Mouse (Mus musculus): ENCODE measurements around the gene Itga7.

Gene Itga7

GRCm38 (mm10) chr10:128934997-128935787 is 1.6 kb downstream of the Itga7 start:
- no peak for DNase-seq (ENCODE audit: low spot score)

- no peak for DNase-seq (ENCODE audit: low spot score)
Measured at GRCm38 (mm10) chr10:128935826-128936440, 2.3 kb downstream of the Itga7 start.

DNA sequence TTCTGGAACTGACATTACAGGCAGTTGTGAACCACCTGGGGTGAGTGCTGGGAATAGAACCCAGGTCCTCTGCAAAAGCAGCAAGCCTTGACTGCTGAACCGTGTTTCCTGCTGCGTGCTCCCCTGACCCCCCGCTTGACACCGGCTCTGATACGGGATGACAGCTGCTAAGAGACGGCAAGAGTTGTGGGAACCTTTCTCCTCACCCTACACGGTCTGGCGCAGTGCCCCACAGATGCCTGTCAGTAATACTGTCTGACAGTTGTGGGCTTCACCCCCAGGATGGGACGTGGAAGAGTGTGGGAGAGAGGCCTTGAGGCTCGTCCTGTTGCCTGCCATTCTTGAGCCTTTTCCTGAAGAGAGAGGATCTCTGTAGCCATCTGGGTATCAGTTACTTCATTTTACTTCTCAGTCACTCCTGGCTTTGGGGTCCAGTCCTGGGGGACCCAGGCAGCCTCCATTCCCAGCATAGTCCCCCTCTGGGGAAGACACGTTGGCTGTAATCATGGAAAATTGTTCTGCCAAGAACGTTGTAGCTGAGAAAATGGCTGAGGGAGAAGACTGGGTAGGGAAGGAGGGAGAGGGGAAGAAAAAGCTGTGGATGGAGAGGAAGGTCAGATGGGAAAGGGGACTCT is 4.3 kb downstream of the Itga7 start:
- no peak for DNase-seq (ENCODE audit: low spot score)

GRCm38 (mm10) chr10:128938457-128938856 is 4.8 kb downstream of the Itga7 start:
- no peak for DNase-seq (ENCODE audit: low spot score)

GRCm38 (mm10) chr10:128938974-128939373 is 5.4 kb downstream of the Itga7 start:
- no peak for DNase-seq (ENCODE audit: low spot score)

DNA sequence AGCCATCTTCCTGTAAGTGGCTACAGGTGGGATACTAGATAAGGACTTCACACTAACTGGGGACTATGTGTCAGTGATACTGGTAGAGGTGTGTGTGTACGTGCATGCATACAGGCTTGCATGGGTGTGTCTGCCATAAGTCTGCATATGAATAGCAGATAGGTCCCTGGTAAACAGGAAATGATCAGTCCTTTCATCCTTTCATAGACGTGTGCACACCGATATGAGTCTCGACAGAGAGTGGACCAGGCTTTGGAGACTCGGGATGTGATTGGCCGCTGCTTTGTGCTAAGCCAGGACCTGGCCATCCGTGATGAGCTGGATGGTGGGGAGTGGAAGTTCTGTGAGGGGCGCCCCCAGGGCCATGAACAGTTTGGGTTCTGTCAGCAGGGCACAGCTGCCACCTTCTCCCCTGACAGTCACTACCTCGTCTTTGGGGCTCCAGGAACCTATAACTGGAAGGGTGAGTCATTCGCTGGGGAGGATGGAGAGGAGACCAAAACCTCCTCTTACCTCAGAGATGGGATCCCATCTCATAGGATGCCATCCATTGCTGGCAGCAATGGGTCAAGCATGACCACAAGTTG is 7.0 kb downstream of the Itga7 start:
- DNase-seq (ENCODE audit: low spot score), result no peak

- DNase-seq (ENCODE audit: low spot score), result no peak
Measured at GRCm38 (mm10) chr10:128945675-128946074, 12.1 kb downstream of the Itga7 start.

GRCm38 (mm10) chr10:128947496-128947895 is 13.9 kb downstream of the Itga7 start:
- no peak for DNase-seq (ENCODE audit: low spot score)

DNA sequence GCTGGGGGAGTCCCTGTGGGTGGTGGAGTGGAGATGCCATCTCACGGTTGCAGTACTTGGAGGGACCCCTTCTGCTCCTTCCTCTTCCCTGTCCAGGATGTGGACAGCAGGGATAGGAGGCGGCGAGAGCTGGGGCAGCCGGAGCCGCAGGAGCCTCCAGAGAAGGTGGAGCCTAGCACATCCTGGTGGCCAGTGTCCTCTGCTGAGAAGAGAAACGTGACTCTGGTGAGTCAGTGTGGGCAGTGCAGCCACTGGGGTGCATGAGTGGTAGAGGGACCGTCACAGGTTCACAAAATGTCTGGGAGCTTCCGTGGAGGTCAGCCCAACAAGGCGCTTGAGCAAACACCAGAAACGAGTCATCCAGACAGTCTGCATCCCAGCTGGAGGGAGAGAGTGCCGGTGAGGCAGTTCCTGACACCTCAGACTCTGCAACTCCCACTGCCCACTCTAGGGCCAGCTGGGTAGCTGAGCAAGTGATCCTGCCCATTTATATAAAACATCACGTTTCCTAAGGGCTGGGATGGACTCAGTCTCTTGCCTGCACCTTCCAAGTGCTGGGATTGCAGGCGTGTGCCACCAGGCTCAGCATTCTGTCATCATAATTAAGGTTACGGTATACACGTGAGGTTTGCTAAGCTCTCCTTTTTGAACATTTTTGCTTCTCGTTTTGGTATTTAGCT is 16.7 kb downstream of the Itga7 start:
- DNase-seq (ENCODE audit: low spot score), result no peak

DNA sequence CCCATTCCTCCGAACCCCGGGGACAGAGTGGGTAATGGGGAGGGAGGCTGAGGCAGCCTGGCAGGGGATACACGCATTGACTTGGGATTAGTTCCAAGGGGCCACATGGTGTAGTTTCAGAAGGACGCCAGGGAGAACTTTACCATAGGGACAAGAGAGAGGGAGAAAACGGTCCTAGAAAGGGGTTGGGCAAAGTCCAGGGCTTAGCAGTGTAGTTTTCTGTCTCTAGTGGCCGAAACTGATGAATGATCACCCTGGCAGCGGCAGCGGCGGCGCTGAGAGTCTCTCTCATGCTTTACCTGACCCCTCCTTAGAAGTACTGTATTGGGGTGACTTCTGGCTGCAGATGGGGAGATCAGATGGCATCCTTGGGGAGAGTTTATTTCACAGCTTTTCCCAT is 24.7 kb downstream of the Itga7 start:
- no peak for DNase-seq (ENCODE audit: low spot score)

- no peak for DNase-seq (ENCODE audit: low spot score)
Measured at GRCm38 (mm10) chr10:128960142-128960541, 26.5 kb downstream of the Itga7 start.

DNA sequence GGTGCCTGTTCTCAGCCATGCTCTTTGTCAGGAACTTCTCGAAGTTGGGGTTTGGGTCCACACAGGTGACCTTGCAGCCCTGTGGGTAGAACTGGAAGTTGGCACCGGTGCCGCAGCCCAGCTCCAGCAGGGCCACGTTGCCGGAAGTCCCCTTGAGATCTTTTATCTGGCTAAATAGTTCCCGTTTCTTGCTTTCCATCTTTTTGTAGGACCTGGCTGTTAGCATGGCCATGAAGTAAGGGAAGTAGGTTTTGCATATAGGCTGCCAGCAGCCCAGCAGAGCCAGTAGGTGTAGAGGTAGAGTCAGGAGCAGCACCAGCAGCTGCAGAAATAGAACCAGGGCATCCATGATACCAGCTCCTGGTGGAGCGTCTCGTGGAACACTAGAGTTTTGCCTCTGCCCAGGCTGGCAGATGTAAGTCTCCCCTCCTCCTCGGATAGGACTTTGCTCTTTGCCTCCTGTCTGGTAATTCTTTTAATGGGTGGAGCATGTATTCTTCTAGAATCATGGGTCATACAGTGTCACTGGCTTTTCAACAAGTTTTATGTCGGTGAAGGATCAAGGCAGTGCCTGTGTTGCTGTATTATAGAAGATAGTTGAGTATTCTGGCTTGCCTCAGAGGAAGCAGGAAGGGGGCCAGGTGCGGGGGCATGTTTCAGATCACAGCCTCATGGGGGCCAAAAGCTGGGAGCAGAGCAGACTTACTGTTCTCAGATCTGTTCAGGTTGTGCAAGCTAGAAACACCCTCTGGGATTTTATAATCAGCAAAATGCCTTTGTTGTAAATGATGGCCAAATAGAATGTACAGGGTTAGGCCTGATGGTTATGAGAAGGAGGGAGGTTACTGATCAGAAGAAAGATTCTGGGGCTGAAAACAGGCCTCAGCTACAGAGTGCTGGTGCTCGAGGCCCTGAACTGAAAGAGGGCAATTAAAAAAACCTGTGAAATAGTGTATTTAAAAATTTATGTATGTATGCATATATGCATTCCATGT is 27.3 kb downstream of the Itga7 start, which contains the start of gene Mettl7b:
Gene Mettl7b, minus strand, starts transcription at position 399 of the 995 bp plus-strand sequence.
- no peak for DNase-seq (ENCODE audit: low spot score)

DNA sequence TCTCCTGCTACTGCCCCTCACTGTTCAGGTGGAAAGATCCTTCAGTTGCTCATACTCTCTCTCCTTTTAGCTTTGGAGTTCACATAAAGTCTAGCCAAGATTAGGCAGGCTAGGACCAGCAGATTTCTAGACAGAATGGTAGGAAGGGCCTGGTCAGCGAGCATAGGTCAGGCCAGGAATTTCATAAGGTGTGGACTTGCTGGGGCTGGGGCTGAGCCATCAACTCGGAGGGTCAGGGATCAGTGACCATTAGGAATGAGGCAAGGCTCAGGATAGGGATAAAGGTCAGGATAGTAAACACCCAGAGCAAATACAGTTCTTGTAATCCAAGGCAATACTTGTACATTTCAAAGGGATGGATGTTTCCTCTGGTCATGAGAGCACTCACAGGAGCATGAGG is 31.3 kb downstream of the Itga7 start:
- no peak for DNase-seq (ENCODE audit: low spot score)

DNA sequence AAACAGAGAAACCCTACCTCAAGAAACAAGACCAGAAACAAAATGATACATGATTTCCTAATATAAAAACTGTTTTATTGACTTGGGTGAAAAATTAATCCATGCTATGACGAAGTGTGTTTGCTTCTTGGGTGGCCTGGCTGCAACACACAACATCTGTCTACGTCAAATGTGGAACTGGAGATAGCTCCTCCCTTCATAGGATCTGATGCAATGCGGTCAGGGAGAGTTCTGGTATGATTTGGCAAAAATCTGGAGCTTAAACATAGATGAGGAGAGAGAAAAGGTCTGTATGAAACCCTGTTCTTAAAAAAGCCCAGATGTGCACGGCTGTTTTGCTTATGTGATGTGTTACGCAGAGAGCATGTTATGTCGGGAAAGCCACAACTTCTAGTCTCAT is 32.3 kb downstream of the Itga7 start:
- DNase-seq (ENCODE audit: low spot score), result no peak

- no peak for DNase-seq (ENCODE audit: low spot score)
Measured at GRCm38 (mm10) chr10:128968341-128968749, 34.7 kb downstream of the Itga7 start.

DNA sequence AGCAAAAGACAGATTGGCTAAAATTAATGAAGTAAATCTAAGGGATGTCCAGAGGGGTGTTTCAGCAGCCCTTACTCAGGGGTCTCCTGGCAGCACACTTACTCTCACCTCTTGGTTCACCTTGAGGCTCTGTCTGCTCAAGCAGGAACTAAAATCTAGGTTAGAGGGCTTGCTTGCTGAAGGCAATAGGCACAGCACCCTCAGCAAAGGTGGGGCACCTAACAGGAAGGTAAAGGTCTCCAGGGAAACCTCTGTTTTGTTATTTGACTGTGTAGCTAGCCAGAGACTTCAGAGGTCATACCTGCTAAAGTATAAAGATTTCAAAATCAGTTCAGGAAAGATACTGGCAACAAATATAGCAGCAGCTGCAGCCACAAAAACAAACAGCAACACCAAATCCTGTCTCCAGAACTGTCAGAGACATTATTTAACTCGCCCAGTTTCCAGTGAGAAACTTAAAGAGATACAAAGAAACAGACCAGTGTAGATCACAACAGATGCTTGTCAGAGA is 37.2 kb downstream of the Itga7 start:
- no peak for DNase-seq (ENCODE audit: low spot score)

GRCm38 (mm10) chr10:128972841-128973240 is 39.2 kb downstream of the Itga7 start:
- no peak for DNase-seq (ENCODE audit: low spot score)

- no peak for DNase-seq (ENCODE audit: low spot score)
Measured at GRCm38 (mm10) chr10:128976395-128976794, 42.8 kb downstream of the Itga7 start.

- no peak for DNase-seq (ENCODE audit: low spot score)
Measured at GRCm38 (mm10) chr10:128977522-128978114, 44.0 kb downstream of the Itga7 start.

GRCm38 (mm10) chr10:128980644-128981365 is 47.2 kb downstream of the Itga7 start:
- DNase-seq (ENCODE audit: low spot score), result no peak

Measured in ovary, adult 18-20 months (tissue).